Mouse (Mus musculus) liver, embryonic 15.5 days (tissue): Measurements from ENCODE around the gene Gemin2. TPM values are rescaled to one million over a fixed set of nuclear protein-coding genes. Genes with fewer than 3 reads are reported as not detected.
"Not testable (repeated sequence)": the region's sequence is repeated elsewhere in the genome, so short reads cannot be mapped to it uniquely, and the experiment has no call there.

Experiments used
- ATAC-seq: fragments of 200-750 bp; cut with Nextera tagmentation; 2 replicates; pipeline ENCODE4 v1.8.0; 2017; ENCODE audit warnings: moderate number of reproducible peaks, mild to moderate bottlenecking, moderate library complexity; ENCODE audit not compliant: insufficient read depth
- H3K27ac ChIP-seq: fragments of 300-500 bp; sonication (generic); replicated peaks from 2 replicates; pipeline ENCODE4 v1.5.1; 2015; ENCODE audit warnings: mild to moderate bottlenecking, inconsistent platforms
- H3K27me3 ChIP-seq: fragments of 300-500 bp; sonication (generic); 2 replicates; pipeline ENCODE4 v1.6.1; 2015; ENCODE audit warnings: mild to moderate bottlenecking, inconsistent platforms
- H3K36me3 ChIP-seq: fragments of 300-500 bp; sonication (generic); replicated peaks from 2 replicates; pipeline ENCODE4 v1.6.1; 2015; ENCODE audit warnings: moderate library complexity, mild to moderate bottlenecking, inconsistent platforms
- H3K4me1 ChIP-seq: fragments of 300-500 bp; sonication (generic); replicated peaks from 2 replicates; pipeline ENCODE4 v1.6.1; 2015; ENCODE audit warnings: inconsistent platforms
- H3K4me2 ChIP-seq: fragments of 300-500 bp; sonication (generic); 2 replicates; pipeline ENCODE4 v1.6.1; 2015; ENCODE audit warnings: moderate library complexity, mild to moderate bottlenecking, inconsistent platforms
- H3K4me3 ChIP-seq: fragments of 300-500 bp; sonication (generic); replicated peaks from 2 replicates; pipeline ENCODE4 v1.5.1; 2015; ENCODE audit warnings: mild to moderate bottlenecking, inconsistent platforms
- H3K9ac ChIP-seq: fragments of 300-500 bp; sonication (generic); 2 replicates; pipeline ENCODE4 v1.6.1; 2015; ENCODE audit warnings: moderate library complexity, mild to moderate bottlenecking, inconsistent platforms
- H3K9me3 ChIP-seq: fragments of 300-500 bp; sonication (generic); replicated peaks from 2 replicates; pipeline ENCODE4 v1.6.1; 2016; ENCODE audit warnings: inconsistent platforms
- WGBS: fragments of 180-500 bp; shearing (Covaris S2); methylation state at CpG from one replicate; pipeline ENCODE4 v1.1.7; 2015; ENCODE audit warnings: mixed read lengths; ENCODE audit not compliant: insufficient replicate concordance; 5-methylcytosine and 5-hydroxymethylcytosine counted together
- polyA plus RNA-seq: library from polyadenylated mRNA; unstranded; fragments of >200 nt; fragmentation: Nextera tagmentation; extraction: Ambion mirVana; gene quantifications from 2 replicates; pipeline ENCODE4 v1.2.1, GENCODE M21; 2015

Gemin2 gene
- polyA plus RNA-seq, result 15.7 and 17.7 TPM in 2 replicates

- H3K36me3 ChIP-seq, result peaks cover 26% of the 10 kb centered on the region
- under 1% methylated on average over 28 of the region's 28 CpGs for WGBS
- H3K4me1 ChIP-seq, result peaks cover 28% of the 10 kb centered on the region
- peak within 1 kb of the TSS; percentile 77 for H3K9ac ChIP-seq
- H3K9me3 ChIP-seq, result no peaks in the 10 kb centered on the region
- H3K27me3 ChIP-seq, result no peaks in the 10 kb centered on the region
- H3K27ac ChIP-seq, result peak within 1 kb of the TSS; percentile 98
- H3K4me2 ChIP-seq, result peak within 1 kb of the TSS; percentile 81
- ATAC-seq, result peak; percentile 65
- peak within 1 kb of the TSS; percentile 76 for H3K4me3 ChIP-seq
These were observed at the start of gene Gemin2 for GRCm38 (mm10) chr12:59013234-59013633. Gemin2 (plus strand) TSS chr12:59013393.

DNA sequence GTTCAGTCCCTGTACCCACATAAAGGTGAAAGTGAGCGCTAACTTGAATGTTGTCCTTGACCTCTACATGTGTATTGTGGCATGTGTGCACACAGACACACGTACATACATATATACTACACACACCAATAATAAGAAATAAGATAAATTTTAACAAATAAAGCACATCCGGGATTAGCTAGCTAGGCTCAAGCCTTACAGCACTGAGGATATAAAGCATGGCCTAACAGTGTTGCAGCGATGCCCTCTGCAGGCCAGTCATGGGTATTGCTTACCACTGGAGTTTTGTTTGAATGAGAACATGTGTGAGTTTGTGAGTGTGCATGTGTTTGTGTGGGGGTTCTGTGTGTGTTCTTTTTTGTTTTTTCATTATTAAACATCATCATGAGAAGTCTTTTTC, 48.6 kb upstream of the Gemin2 start:
- WGBS, result 59% methylated on average over 4 of the region's 4 CpGs
- Histone ChIP-seq H3K27ac (no peak overlapping the region), H3K4me3 (no peak overlapping the region), H3K9me3 (no peaks in the 10 kb centered on the region), H3K4me2 (no peak overlapping the region), H3K27me3 (no peaks in the 10 kb centered on the region), H3K9ac (no peak overlapping the region), H3K4me1 (no peaks in the 10 kb centered on the region), H3K36me3 (peaks cover 19% of the 10 kb centered on the region)
- no peak for ATAC-seq

DNA sequence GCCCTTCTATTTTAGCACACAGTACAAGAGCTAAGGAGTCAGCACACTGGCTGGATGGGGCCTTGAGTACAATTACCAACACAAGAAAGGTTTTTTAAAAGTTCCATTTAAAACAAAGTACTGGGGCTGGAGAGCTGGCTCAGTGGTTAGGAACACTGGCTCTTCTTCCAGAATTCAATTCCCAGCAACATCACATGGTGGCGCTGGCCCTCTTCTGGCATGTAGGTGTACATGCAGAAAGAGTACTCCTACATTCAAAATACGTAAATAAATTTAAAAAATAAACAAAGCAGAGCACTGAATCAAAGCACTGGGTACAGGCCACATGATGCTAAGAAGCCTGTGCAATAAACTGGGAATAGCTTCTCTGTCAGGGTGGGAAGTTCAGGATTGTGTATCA, 36.2 kb upstream of the Gemin2 start:
- H3K9ac ChIP-seq, result no peak overlapping the region
- no peaks in the 10 kb centered on the region for H3K9me3 ChIP-seq
- WGBS, result 71% methylated on average over 2 of the region's 2 CpGs
- H3K27ac ChIP-seq, result no peak overlapping the region
- H3K27me3 ChIP-seq, result no peaks in the 10 kb centered on the region
- no peak overlapping the region for H3K4me3 ChIP-seq
- peaks cover 37% of the 10 kb centered on the region for H3K36me3 ChIP-seq
- no peak for ATAC-seq
- peaks cover 12% of the 10 kb centered on the region for H3K4me1 ChIP-seq
- H3K4me2 ChIP-seq, result no peak overlapping the region

DNA sequence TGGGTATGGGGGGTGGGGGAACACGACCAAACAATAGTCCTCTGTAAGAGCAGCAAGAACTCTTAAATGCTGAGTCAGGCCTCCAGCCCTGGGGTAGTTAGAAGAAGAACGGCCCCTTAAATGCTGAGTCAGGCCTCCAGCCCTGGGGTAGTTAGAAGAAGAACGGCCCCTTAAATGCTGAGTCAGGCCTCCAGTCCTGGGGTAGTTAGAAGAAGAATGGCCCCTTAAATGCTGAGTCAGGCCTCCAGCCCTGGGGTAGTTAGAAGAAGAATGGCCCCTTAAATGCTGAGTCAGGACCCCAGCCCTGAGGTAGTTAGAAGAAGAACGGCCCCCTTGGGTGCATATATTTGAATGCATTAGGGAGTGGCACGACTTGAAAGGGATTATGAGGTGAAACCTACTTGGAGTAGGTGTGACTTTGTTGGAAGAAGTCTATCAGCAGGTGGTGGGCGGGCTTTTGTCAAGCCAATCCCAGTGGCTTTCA, 32.0 kb upstream of the Gemin2 start:
- not testable (repeated sequence) for H3K27me3 ChIP-seq, H3K4me3 ChIP-seq, H3K9me3 ChIP-seq, H3K9ac ChIP-seq
- ATAC-seq, result peak; percentile 70
- H3K27ac ChIP-seq, result peak overlapping the region; percentile 45; the same call in 1 of the 2 replicates
- peak overlapping the region; percentile 23; the same call in 1 of the 2 replicates for H3K4me2 ChIP-seq
- H3K36me3 ChIP-seq, result peaks cover 47% of the 10 kb centered on the region
- 47% methylated on average over 6 of the region's 6 CpGs for WGBS
- peaks cover 13% of the 10 kb centered on the region for H3K4me1 ChIP-seq

DNA sequence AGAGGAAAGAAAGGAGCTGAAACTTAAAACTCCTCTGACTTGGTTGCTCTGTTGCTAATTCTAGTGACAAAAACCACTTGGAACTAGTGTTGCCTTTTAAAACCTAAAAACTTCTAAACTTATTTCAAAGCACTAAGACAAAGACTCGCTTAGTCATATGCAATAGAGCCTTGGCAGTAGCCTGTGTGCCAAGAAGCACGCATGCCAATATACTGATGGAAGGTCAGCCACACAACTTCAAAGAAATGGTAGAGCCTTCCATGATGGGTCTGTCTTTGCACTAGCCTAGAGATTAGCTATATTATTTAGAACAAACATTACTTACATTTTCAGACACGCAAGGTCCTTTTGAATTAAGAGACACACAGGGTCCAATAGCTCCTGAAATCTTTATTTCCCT, 27.4 kb upstream of the Gemin2 start:
- WGBS, result 83% methylated on average over 3 of the region's 3 CpGs

DNA sequence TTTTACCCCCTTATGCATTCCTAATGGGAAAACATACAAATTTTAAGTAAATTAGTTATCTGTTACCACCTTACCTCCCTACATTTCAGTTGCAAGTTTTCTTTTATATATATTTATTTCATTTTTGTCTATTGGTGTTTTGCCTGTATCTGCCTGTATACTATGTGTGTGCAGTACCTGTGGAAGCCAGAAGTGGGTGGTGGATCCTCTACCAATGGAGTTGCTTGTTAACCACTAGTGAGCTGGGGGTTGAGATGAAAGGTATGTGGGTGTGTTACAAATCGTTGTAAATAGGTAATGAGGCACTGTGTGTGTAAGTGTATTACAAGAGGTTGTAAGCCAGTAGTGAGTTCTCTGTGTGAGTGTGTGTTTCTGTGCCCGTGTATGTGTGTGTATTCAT, 2.7 kb upstream of the Gemin2 start:
- no peak for ATAC-seq
- H3K27me3 ChIP-seq, result no peaks in the 10 kb centered on the region
- H3K4me2 ChIP-seq, result peak overlapping the region; percentile 91
- no peaks in the 10 kb centered on the region for H3K9me3 ChIP-seq
- 54% methylated on average over 2 of the region's 2 CpGs for WGBS
- peaks cover 18% of the 10 kb centered on the region for H3K36me3 ChIP-seq
- H3K4me1 ChIP-seq, result peaks cover 28% of the 10 kb centered on the region
- no peak overlapping the region for H3K9ac ChIP-seq
- H3K4me3 ChIP-seq, result peak overlapping the region; percentile 76
- no peak overlapping the region for H3K27ac ChIP-seq

More for the DNA sequence above, 27.4 kb upstream of the Gemin2 start:
- H3K4me1 ChIP-seq, result peaks cover 11% of the 10 kb centered on the region
- H3K36me3 ChIP-seq, result peaks cover 47% of the 10 kb centered on the region
- no peak overlapping the region for H3K4me3 ChIP-seq
- no peak overlapping the region for H3K9ac ChIP-seq
- no peaks in the 10 kb centered on the region for H3K27me3 ChIP-seq
- no peaks in the 10 kb centered on the region for H3K9me3 ChIP-seq
- H3K4me2 ChIP-seq, result no peak overlapping the region
- no peak overlapping the region for H3K27ac ChIP-seq
- no peak for ATAC-seq

- under 1% methylated on average over 25 of the region's 25 CpGs for WGBS
- H3K27ac ChIP-seq, result peak overlapping the region; percentile 98
- peak overlapping the region; percentile 91 for H3K4me2 ChIP-seq
- peak overlapping the region; percentile 85 for H3K9ac ChIP-seq
- H3K4me1 ChIP-seq, result peaks cover 28% of the 10 kb centered on the region
- H3K4me3 ChIP-seq, result peak overlapping the region; percentile 76
- no peaks in the 10 kb centered on the region for H3K27me3 ChIP-seq
- peaks cover 22% of the 10 kb centered on the region for H3K36me3 ChIP-seq
- H3K9me3 ChIP-seq, result no peaks in the 10 kb centered on the region
- ATAC-seq, result peak; percentile 66
These were observed 1.8 kb upstream of the Gemin2 start for GRCm38 (mm10) chr12:59011275-59011843.

DNA sequence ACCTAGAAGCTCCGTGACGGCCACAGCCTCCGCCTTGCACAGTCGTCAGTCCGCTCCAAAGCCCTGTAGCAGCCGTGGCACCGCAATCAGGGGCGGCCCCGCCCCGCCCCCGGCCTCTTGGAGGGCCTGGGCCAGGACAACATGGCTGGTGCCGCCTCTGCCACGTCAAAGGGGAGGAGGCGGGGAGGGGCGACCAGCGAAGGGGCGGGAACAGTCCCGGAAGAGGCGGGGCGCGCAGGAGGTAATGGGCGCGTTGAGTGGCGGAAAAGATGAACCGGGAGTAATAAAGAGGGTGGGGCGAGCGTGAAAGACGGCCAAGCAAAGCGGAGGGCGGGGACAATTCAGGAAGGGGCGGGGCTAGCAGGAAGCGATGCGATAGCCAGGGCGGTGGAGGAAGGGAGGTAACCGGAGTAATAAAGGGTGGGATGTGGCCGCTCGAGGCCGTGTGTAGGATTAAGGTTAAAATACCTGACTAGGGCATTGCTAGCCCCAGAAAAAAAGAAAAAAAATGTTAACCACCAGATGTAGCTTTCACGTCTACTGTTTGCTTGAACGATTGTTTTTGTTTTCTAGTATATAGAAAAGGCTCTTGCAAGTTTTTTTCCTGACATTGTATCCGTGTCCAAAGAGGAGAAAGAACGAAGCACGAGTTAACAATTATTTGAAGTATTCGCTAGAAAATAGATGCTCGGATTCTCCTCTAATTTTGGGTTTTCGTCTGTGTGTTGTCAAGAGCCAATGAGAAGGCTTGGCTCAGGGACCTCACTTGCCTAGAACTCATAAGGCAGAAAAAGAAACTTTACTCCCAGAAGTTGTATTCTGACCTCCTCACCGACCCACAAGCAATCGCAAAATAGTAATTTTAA, 1.1 kb upstream of the Gemin2 start, which contains the start of gene Sec23a:
Gene Sec23a, minus strand, starts transcription at position 174 of the 866 bp plus-strand sequence.
- peak; percentile 93 for ATAC-seq
- under 1% methylated on average over 48 of the region's 48 CpGs for WGBS
- H3K27me3 ChIP-seq, result no peaks in the 10 kb centered on the region
- peak within 1 kb of the TSS; percentile 76 for H3K4me3 ChIP-seq
- peaks cover 18% of the 10 kb centered on the region for H3K36me3 ChIP-seq
- H3K27ac ChIP-seq, result peak within 1 kb of the TSS; percentile 98
- H3K4me2 ChIP-seq, result peak within 1 kb of the TSS; percentile 91
- H3K9me3 ChIP-seq, result no peaks in the 10 kb centered on the region
- peaks cover 28% of the 10 kb centered on the region for H3K4me1 ChIP-seq
- H3K9ac ChIP-seq, result peak within 1 kb of the TSS; percentile 85

GRCm38 (mm10) chr12:59012710-59013091, 492 bp upstream of the Gemin2 start:
- WGBS, result under 1% methylated on average over 7 of the region's 7 CpGs
- Histone ChIP-seq H3K27me3 (no peaks in the 10 kb centered on the region), H3K9me3 (no peaks in the 10 kb centered on the region)

DNA sequence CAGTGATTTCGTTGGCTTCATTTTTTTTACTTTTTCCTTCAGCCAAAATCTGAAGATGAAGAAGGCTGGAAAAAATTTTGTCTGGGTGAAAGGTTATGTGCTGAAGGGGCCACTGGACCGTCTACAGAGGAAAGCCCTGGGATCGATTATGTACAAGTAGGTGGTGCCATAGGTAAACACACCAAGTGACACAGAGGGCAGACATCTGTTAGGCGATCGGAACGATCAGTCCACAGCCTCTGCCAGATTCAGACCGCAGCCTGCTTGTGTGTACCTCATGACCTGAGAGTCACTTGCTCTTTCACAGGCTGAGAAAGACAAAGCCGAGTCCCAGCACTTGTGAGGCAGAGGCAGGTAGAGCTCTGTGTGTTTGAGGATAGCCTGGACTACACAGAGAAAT, 4.8 kb downstream of the Gemin2 start:
- 76% methylated on average over 8 of the region's 8 CpGs for WGBS
- peaks cover 66% of the 10 kb centered on the region for H3K36me3 ChIP-seq
- no peaks in the 10 kb centered on the region for H3K27me3 ChIP-seq
- H3K9ac ChIP-seq, result no peak overlapping the region
- ATAC-seq, result peak; percentile 10; the same call in 1 of the 2 replicates
- no peak overlapping the region for H3K4me3 ChIP-seq
- no peaks in the 10 kb centered on the region for H3K9me3 ChIP-seq
- H3K4me2 ChIP-seq, result no peak overlapping the region
- peak overlapping the region; percentile 29; the same call in 1 of the 2 replicates for H3K27ac ChIP-seq
- peaks cover 10% of the 10 kb centered on the region for H3K4me1 ChIP-seq

More at GRCm38 (mm10) chr12:59012710-59013091, 492 bp upstream of the Gemin2 start:
- peak overlapping the region; percentile 76 for H3K4me3 ChIP-seq
- H3K27ac ChIP-seq, result peak overlapping the region; percentile 98
- ATAC-seq, result no peak
- H3K4me2 ChIP-seq, result peak overlapping the region; percentile 81
- H3K36me3 ChIP-seq, result peaks cover 21% of the 10 kb centered on the region
- H3K4me1 ChIP-seq, result peaks cover 28% of the 10 kb centered on the region
- peak overlapping the region; percentile 77 for H3K9ac ChIP-seq

GRCm38 (mm10) chr12:59019891-59020290, 6.7 kb downstream of the Gemin2 start:
- no peak overlapping the region for H3K9ac ChIP-seq
- no peak for ATAC-seq
- peaks cover under 1% of the 10 kb centered on the region for H3K4me1 ChIP-seq
- peaks cover 75% of the 10 kb centered on the region for H3K36me3 ChIP-seq
- no peaks in the 10 kb centered on the region for H3K9me3 ChIP-seq
- no peak overlapping the region for H3K4me2 ChIP-seq
- H3K27ac ChIP-seq, result no peak overlapping the region
- 76% methylated on average over 2 of the region's 2 CpGs for WGBS
- H3K27me3 ChIP-seq, result no peaks in the 10 kb centered on the region
- no peak overlapping the region for H3K4me3 ChIP-seq
